Mouse (Mus musculus): ENCODE results near the gene Klhl42. TPM values are rescaled to one million over a fixed set of nuclear protein-coding genes. Genes with fewer than 3 reads are reported as not detected.

The Klhl42 gene
- 8.6 and 9.3 TPM in 2 replicates for polyA plus RNA-seq (2014; fragmentation: Nextera tagmentation; extraction: Ambion mirVana)

GRCm38 (mm10) chr6:147091136-147092120 is at the start of gene Klhl42:
Klhl42 (plus strand) TSS chr6:147091379.
- no peaks in the 10 kb centered on the region for H3K36me3 ChIP-seq (ENCODE audit: control insufficient read depth, insufficient read depth, low read length)
- H3K4me3 ChIP-seq (ENCODE audit: low read depth, low read length): peak within 1 kb of the TSS; percentile 71
- H3K27ac ChIP-seq (ENCODE audit: low read depth, low read length): peak within 1 kb of the TSS; percentile 72
- no peaks in the 10 kb centered on the region for H3K27me3 ChIP-seq (ENCODE audit: control insufficient read depth, insufficient read depth, low read length)
- peak; percentile 90 for ATAC-seq (ENCODE audit: low FRiP score)
- H3K4me1 ChIP-seq (ENCODE audit: control insufficient read depth, insufficient read depth, low read length): peaks cover 13% of the 10 kb centered on the region
- H3K9me3 ChIP-seq (ENCODE audit: control insufficient read depth, low read length): no peaks in the 10 kb centered on the region
- peak within 1 kb of the TSS; percentile 98 for H3K4me2 ChIP-seq
- under 1% methylated on average over 99 of the region's 99 CpGs for WGBS
- H3K9ac ChIP-seq (ENCODE audit: low read length): peak within 1 kb of the TSS; percentile 92
- DNase-seq (ENCODE audit: low spot score, missing footprints): peak; percentile 97

GRCm38 (mm10) chr6:147042291-147043290 is 48.6 kb upstream of the Klhl42 start, which contains the start of gene Mrps35:
Mrps35 (plus strand) TSS chr6:147042764.
- H3K36me3 ChIP-seq (ENCODE audit: control insufficient read depth, insufficient read depth, low read length): no peaks in the 10 kb centered on the region

GRCm38 (mm10) chr6:147043633-147044032 is 47.5 kb upstream of the Klhl42 start:
- WGBS: 50% methylated on average over 7 of the region's 7 CpGs
- H3K9me3 ChIP-seq (ENCODE audit: control insufficient read depth, low read length): no peaks in the 10 kb centered on the region
- ATAC-seq (ENCODE audit: low FRiP score) (no peak), DNase-seq (ENCODE audit: low spot score, missing footprints) (no peak)
- peaks cover 3% of the 10 kb centered on the region; the same call in 1 of the 2 replicates for H3K4me1 ChIP-seq (ENCODE audit: control insufficient read depth, insufficient read depth, low read length)
- H3K4me3 ChIP-seq (ENCODE audit: low read depth, low read length): peak overlapping the region; percentile 67
- H3K9ac ChIP-seq (ENCODE audit: low read length): peak overlapping the region; percentile 86
- no peaks in the 10 kb centered on the region for H3K27me3 ChIP-seq (ENCODE audit: control insufficient read depth, insufficient read depth, low read length)
- H3K4me2 ChIP-seq: peak overlapping the region; percentile 53
- no peak overlapping the region for H3K27ac ChIP-seq (ENCODE audit: low read depth, low read length)
- H3K36me3 ChIP-seq (ENCODE audit: control insufficient read depth, insufficient read depth, low read length): no peaks in the 10 kb centered on the region

More at GRCm38 (mm10) chr6:147042291-147043290, 48.6 kb upstream of the Klhl42 start, which contains the start of gene Mrps35:
- H3K9ac ChIP-seq (ENCODE audit: low read length): peak within 1 kb of the TSS; percentile 86
- ATAC-seq (ENCODE audit: low FRiP score) (peak; percentile 100), DNase-seq (ENCODE audit: low spot score, missing footprints) (peak; percentile 98)
- H3K4me1 ChIP-seq (ENCODE audit: control insufficient read depth, insufficient read depth, low read length): peaks cover 3% of the 10 kb centered on the region; the same call in 1 of the 2 replicates
- peak within 1 kb of the TSS; percentile 67 for H3K4me3 ChIP-seq (ENCODE audit: low read depth, low read length)
- 0 out of 2 replicates have a peak within 1 kb of the TSS, but pooled peaks have one; percentile 25 for H3K27ac ChIP-seq (ENCODE audit: low read depth, low read length)
- no peaks in the 10 kb centered on the region for H3K9me3 ChIP-seq (ENCODE audit: control insufficient read depth, low read length)
- H3K27me3 ChIP-seq (ENCODE audit: control insufficient read depth, insufficient read depth, low read length): no peaks in the 10 kb centered on the region
- 3% methylated on average over 66 of the region's 66 CpGs for WGBS
- peak within 1 kb of the TSS; percentile 53 for H3K4me2 ChIP-seq

DNA sequence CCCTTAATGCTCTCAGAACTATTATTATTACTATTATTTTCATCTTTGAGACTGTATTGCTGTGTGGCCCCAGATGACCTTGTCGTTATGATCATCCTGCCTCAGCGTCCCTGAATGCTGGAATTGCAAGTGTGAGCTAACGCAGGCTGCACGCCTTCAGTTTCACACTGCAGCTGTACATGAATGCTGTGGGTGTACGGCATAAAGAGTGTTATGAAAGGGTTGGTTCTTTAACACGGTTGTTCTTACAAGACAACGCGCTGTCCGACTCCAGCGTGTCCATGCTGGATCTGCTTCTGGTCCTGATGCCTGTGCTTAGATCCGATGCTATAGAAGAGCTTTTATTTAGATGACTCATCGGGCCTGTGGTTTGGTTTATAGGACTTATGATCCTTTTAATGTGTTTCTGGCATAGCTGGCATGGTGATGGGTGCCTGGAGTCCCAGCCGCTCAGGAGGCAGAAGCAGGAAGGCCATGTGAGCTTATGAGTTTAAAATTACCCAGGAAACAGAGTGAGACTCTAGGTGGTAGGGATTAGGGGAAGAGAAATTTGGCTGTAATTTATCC is 41.9 kb upstream of the Klhl42 start:
- Histone ChIP-seq H3K9me3 (ENCODE audit: control insufficient read depth, low read length) (no peaks in the 10 kb centered on the region), H3K27me3 (ENCODE audit: control insufficient read depth, insufficient read depth, low read length) (no peaks in the 10 kb centered on the region), H3K4me2 (no peak overlapping the region), H3K36me3 (ENCODE audit: control insufficient read depth, insufficient read depth, low read length) (peaks cover 12% of the 10 kb centered on the region; the same call in 1 of the 2 replicates), H3K9ac (ENCODE audit: low read length) (no peak overlapping the region), H3K27ac (ENCODE audit: low read depth, low read length) (no peak overlapping the region), H3K4me3 (ENCODE audit: low read depth, low read length) (no peak overlapping the region), H3K4me1 (ENCODE audit: control insufficient read depth, insufficient read depth, low read length) (no peaks in the 10 kb centered on the region)
- 95% methylated on average over 13 of the region's 13 CpGs for WGBS
- no peak for ATAC-seq (ENCODE audit: low FRiP score)
- DNase-seq (ENCODE audit: low spot score, missing footprints): no peak

DNA sequence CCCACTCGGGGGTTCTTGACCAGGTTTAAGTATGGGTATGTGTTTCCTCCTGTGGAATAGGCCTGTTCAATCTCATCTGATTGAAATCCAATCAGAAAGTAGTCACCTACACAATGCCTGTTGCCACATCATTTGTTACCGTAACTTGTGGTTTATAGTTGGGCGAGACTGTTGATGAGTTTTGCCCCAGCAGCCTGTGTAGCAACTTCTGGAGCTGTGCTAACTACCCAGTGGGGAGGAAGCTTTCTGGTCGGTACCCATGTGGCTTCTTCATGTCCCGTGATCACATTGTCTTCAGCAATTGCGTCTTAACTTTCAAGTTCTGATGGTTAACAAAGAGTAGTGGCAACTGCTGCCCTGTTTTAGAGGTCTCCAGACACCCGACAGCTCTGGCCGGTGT is 39.5 kb upstream of the Klhl42 start:
- 93% methylated on average over 8 of the region's 8 CpGs for WGBS
- no peak overlapping the region for H3K4me3 ChIP-seq (ENCODE audit: low read depth, low read length)
- H3K27me3 ChIP-seq (ENCODE audit: control insufficient read depth, insufficient read depth, low read length): no peaks in the 10 kb centered on the region
- no peak overlapping the region for H3K4me2 ChIP-seq
- no peak overlapping the region for H3K27ac ChIP-seq (ENCODE audit: low read depth, low read length)
- ATAC-seq (ENCODE audit: low FRiP score) (no peak), DNase-seq (ENCODE audit: low spot score, missing footprints) (no peak)
- H3K9ac ChIP-seq (ENCODE audit: low read length): no peak overlapping the region
- H3K36me3 ChIP-seq (ENCODE audit: control insufficient read depth, insufficient read depth, low read length): peaks cover 12% of the 10 kb centered on the region; the same call in 1 of the 2 replicates
- H3K4me1 ChIP-seq (ENCODE audit: control insufficient read depth, insufficient read depth, low read length): no peaks in the 10 kb centered on the region
- no peaks in the 10 kb centered on the region for H3K9me3 ChIP-seq (ENCODE audit: control insufficient read depth, low read length)

DNA sequence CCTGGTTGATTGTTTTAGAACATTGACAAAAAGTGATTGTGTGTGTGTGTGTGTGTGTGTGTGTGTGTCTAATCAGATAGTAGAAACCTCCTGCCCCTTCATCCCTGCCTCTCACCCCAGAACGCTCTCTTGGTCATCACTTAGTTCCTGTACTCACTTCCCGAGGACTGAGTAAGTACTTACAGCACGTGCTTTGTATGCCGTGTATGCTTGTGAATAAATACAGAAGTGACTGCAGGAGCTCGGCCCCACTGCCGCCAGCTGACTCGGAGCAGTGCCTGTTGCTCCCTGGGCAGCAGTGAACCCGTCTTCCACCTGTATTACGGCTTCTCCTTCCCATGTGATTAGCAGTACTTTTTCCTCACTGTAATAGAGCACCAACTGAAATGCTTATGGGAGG is 38.7 kb upstream of the Klhl42 start:
- Histone ChIP-seq H3K4me2 (no peak overlapping the region), H3K4me3 (ENCODE audit: low read depth, low read length) (no peak overlapping the region), H3K27ac (ENCODE audit: low read depth, low read length) (no peak overlapping the region), H3K27me3 (ENCODE audit: control insufficient read depth, insufficient read depth, low read length) (no peaks in the 10 kb centered on the region), H3K36me3 (ENCODE audit: control insufficient read depth, insufficient read depth, low read length) (peaks cover 12% of the 10 kb centered on the region; the same call in 1 of the 2 replicates), H3K9me3 (ENCODE audit: control insufficient read depth, low read length) (no peaks in the 10 kb centered on the region), H3K4me1 (ENCODE audit: control insufficient read depth, insufficient read depth, low read length) (no peaks in the 10 kb centered on the region), H3K9ac (ENCODE audit: low read length) (no peak overlapping the region)
- DNase-seq (ENCODE audit: low spot score, missing footprints): no peak
- 90% methylated on average over 9 of the region's 9 CpGs for WGBS
- ATAC-seq (ENCODE audit: low FRiP score): no peak

- no peak for DNase-seq (ENCODE audit: low spot score, missing footprints)
- ATAC-seq (ENCODE audit: low FRiP score): no peak
- Histone ChIP-seq H3K4me2 (no peak overlapping the region), H3K9me3 (ENCODE audit: control insufficient read depth, low read length) (no peaks in the 10 kb centered on the region), H3K36me3 (ENCODE audit: control insufficient read depth, insufficient read depth, low read length) (peaks cover 12% of the 10 kb centered on the region; the same call in 1 of the 2 replicates), H3K4me3 (ENCODE audit: low read depth, low read length) (no peak overlapping the region), H3K27ac (ENCODE audit: low read depth, low read length) (no peak overlapping the region), H3K4me1 (ENCODE audit: control insufficient read depth, insufficient read depth, low read length) (no peaks in the 10 kb centered on the region), H3K27me3 (ENCODE audit: control insufficient read depth, insufficient read depth, low read length) (no peaks in the 10 kb centered on the region), H3K9ac (ENCODE audit: low read length) (no peak overlapping the region)
- WGBS: 94% methylated on average over 19 of the region's 19 CpGs
These were observed 37.2 kb upstream of the Klhl42 start for GRCm38 (mm10) chr6:147053785-147054646.
